Mouse (Mus musculus): ENCODE results near the gene Sf3a2. TPM values are rescaled to one million over a fixed set of nuclear protein-coding genes. Genes with fewer than 3 reads are reported as not detected.

Sf3a2 gene
- polyA plus RNA-seq, 1 experiment from 2014 or later, result 69.6 TPM

DNA sequence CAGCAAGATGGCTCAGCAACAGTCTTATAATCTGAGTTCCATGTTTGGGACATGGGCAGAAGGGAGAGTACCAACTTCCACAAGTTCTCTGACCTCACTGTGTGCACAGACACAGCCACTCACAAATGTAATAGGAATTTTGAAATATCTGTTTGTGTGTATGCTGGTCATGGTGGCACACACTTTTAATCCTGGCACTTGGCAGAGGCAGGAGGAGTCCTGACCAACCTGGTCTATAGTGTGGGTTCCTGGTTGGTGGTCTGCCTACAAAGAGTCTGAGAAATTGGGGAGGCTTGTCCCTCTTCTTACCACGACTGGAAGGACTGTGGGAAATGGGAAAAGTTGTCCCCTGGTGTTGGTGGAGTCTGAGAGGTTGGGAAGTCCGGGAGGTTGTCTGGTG, 41.5 kb upstream of the Sf3a2 start:
- no peak overlapping the region for H3K27ac ChIP-seq (replicated peaks; ENCODE audit: low read depth, low read length)
- peaks cover 30% of the 10 kb centered on the region for H3K4me1 ChIP-seq (ENCODE audit: control insufficient read depth, insufficient read depth, low read length)
- H3K27me3 ChIP-seq (replicated peaks; ENCODE audit: control insufficient read depth, insufficient read depth, low read length), result no peaks in the 10 kb centered on the region
- H3K36me3 ChIP-seq (ENCODE audit: control insufficient read depth, insufficient read depth, low read length), result no peaks in the 10 kb centered on the region
- peak overlapping the region; percentile 83 for H3K4me2 ChIP-seq (ENCODE audit: low read depth, low read length)
- no peak for DNase-seq (ENCODE audit: low spot score)
- ATAC-seq (ENCODE audit: low read depth), result no peak
- H3K9ac ChIP-seq (ENCODE audit: low read depth, low read length), result peak overlapping the region; percentile 93
- peak overlapping the region; percentile 86 for H3K4me3 ChIP-seq (ENCODE audit: low read depth, low read length)
- no peaks in the 10 kb centered on the region for H3K9me3 ChIP-seq (ENCODE audit: control insufficient read depth, low read length)
- WGBS, result 60% methylated on average over 2 of the region's 2 CpGs

DNA sequence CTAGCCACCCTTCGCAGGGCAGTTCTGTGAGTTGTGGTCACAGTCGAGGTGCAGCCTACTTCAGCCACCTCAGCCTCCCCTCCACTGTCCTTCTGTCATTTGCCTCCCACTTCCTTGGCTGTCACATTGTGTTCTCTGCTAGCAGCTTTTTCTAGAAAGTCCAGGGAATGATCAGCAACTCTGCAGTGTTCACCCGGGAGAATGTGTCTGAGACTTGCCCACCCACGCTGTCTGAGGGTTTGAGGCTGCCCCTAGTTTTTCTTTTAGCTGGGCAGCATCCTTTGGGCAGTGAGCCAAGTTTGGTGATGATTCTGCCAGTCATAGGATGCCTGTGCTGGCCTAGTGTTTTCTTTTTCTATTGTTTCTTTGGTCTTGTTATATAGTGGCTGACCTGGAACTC, 41.0 kb upstream of the Sf3a2 start:
- H3K9ac ChIP-seq (ENCODE audit: low read depth, low read length), result peak overlapping the region; percentile 93
- WGBS, result 69% methylated on average over 4 of the region's 4 CpGs

DNA sequence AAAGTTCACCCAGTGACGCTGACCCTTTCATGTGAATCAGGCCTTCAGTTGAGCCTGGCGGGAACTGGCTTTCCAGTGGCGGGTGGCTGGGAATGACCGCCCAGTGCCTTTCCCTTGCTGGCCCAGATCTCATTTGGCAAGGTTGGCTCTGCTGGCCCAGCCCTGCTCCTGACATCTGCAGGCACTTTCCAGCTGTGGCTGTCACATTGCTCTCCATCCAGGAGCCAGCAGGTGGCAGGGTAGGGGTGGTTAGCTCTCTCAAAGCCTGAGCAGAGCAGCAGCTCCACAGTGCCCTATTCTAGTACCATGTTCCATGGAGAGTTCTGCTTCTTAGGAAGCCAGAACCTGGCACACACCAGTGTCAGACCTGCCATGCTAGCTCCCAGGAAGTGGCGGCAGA, 40.3 kb upstream of the Sf3a2 start:
- Histone ChIP-seq H3K9me3 (ENCODE audit: control insufficient read depth, low read length) (no peaks in the 10 kb centered on the region), H3K4me1 (ENCODE audit: control insufficient read depth, insufficient read depth, low read length) (peaks cover 19% of the 10 kb centered on the region), H3K36me3 (ENCODE audit: control insufficient read depth, insufficient read depth, low read length) (no peaks in the 10 kb centered on the region), H3K4me2 (ENCODE audit: low read depth, low read length) (peak overlapping the region; percentile 83), H3K9ac (ENCODE audit: low read depth, low read length) (no peak overlapping the region; the same call in 1 of the 2 replicates), H3K27me3 (replicated peaks; ENCODE audit: control insufficient read depth, insufficient read depth, low read length) (no peaks in the 10 kb centered on the region), H3K27ac (replicated peaks; ENCODE audit: low read depth, low read length) (no peak overlapping the region; the same call in 1 of the 2 replicates), H3K4me3 (ENCODE audit: low read depth, low read length) (no peak overlapping the region)
- ATAC-seq (ENCODE audit: low read depth) (no peak), DNase-seq (ENCODE audit: low spot score) (peak; percentile 73)
- WGBS, result 40% methylated on average over 5 of the region's 5 CpGs

More for the DNA sequence above, 41.0 kb upstream of the Sf3a2 start:
- peaks cover 26% of the 10 kb centered on the region for H3K4me1 ChIP-seq (ENCODE audit: control insufficient read depth, insufficient read depth, low read length)
- H3K4me3 ChIP-seq (ENCODE audit: low read depth, low read length), result peak overlapping the region; percentile 86; the same call in 1 of the 2 replicates
- no peak for ATAC-seq (ENCODE audit: low read depth)
- H3K9me3 ChIP-seq (ENCODE audit: control insufficient read depth, low read length), result no peaks in the 10 kb centered on the region
- H3K27ac ChIP-seq (replicated peaks; ENCODE audit: low read depth, low read length), result no peak overlapping the region
- H3K36me3 ChIP-seq (ENCODE audit: control insufficient read depth, insufficient read depth, low read length), result no peaks in the 10 kb centered on the region
- H3K27me3 ChIP-seq (replicated peaks; ENCODE audit: control insufficient read depth, insufficient read depth, low read length), result no peaks in the 10 kb centered on the region
- no peak for DNase-seq (ENCODE audit: low spot score)
- H3K4me2 ChIP-seq (ENCODE audit: low read depth, low read length), result peak overlapping the region; percentile 83

DNA sequence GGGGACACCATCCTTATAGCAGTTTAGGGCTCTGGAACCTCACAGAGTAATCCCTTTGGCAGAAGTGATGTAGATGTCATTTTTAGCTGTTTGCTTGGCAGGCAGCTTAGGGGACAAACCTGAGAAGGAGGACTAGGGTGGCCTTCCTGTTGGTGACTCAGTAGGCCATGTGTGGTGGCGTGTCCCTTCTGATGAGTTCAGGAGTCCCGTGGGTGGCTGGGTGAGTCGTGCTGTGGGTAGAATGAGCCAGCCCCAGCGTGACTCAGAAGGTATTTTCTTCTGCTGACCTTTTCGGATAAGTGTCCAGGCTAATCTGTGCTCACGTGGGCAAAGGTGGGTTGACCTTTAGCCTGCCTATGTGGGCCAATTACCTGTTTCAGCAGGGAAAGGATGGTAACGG, 39.3 kb upstream of the Sf3a2 start:
- Histone ChIP-seq H3K4me1 (ENCODE audit: control insufficient read depth, insufficient read depth, low read length) (peaks cover 19% of the 10 kb centered on the region), H3K9me3 (ENCODE audit: control insufficient read depth, low read length) (no peaks in the 10 kb centered on the region)

DNA sequence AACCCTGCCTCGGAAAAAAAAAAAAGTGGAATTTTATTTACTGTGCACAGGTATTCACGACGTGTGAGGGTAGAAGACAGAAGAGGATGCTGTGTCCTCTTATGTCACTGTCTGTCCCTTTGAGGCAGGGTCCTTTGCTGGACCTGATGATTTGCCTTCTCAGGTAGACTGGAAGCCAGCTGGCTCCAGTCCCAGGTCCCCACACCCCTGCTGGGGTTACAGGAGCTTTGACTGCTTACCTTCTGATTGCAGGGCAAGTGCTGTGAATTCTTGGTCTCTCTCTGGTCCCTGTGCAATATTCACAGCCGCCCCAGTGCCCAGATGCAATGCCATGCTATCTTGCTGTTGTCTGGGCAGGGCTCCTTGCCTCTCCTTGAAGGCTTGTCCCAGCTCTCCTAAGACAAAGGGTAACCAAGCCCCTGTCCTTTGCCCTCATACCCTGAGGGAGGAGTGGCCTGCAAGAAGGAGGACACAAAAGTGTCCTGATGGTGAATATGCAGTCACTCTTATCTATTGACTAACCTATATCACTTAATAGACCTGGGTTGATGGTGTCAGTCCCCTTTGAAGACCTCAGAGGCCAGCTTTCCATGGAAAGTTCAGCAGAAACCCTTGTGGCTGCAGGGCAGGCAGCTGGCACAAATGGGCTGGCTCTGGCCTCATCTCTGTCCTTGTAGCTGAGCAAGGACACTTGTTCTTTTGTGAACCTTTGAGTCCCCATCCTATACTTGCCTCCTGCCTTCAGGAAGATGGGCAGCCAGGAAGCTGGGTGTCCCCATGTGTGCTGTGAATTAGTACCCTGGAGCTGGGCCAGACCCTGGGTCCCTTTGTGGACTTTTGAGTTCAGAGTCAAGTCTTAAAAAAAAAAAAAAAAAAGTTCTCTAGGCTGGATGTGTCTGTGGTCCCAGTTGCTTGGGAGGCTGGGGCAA, 37.1 kb upstream of the Sf3a2 start:
- no peak for DNase-seq (ENCODE audit: low spot score)
- no peaks in the 10 kb centered on the region for H3K27me3 ChIP-seq (replicated peaks; ENCODE audit: control insufficient read depth, insufficient read depth, low read length)
- H3K9me3 ChIP-seq (ENCODE audit: control insufficient read depth, low read length), result no peaks in the 10 kb centered on the region
- no peak overlapping the region for H3K27ac ChIP-seq (replicated peaks; ENCODE audit: low read depth, low read length)
- H3K9ac ChIP-seq (ENCODE audit: low read depth, low read length), result no peak overlapping the region
- WGBS, result 89% methylated on average over 4 of the region's 4 CpGs
- ATAC-seq (ENCODE audit: low read depth), result no peak
- H3K4me1 ChIP-seq (ENCODE audit: control insufficient read depth, insufficient read depth, low read length), result peaks cover 19% of the 10 kb centered on the region
- H3K36me3 ChIP-seq (ENCODE audit: control insufficient read depth, insufficient read depth, low read length), result peaks cover 9% of the 10 kb centered on the region; the same call in 1 of the 2 replicates
- no peak overlapping the region for H3K4me2 ChIP-seq (ENCODE audit: low read depth, low read length)
- H3K4me3 ChIP-seq (ENCODE audit: low read depth, low read length), result no peak overlapping the region

More for the DNA sequence above, 39.3 kb upstream of the Sf3a2 start:
- 67% methylated on average over 7 of the region's 7 CpGs for WGBS
- Histone ChIP-seq H3K9ac (ENCODE audit: low read depth, low read length) (no peak overlapping the region), H3K27ac (replicated peaks; ENCODE audit: low read depth, low read length) (no peak overlapping the region), H3K4me3 (ENCODE audit: low read depth, low read length) (no peak overlapping the region), H3K36me3 (ENCODE audit: control insufficient read depth, insufficient read depth, low read length) (no peaks in the 10 kb centered on the region), H3K4me2 (ENCODE audit: low read depth, low read length) (no peak overlapping the region), H3K27me3 (replicated peaks; ENCODE audit: control insufficient read depth, insufficient read depth, low read length) (no peaks in the 10 kb centered on the region)
- DNase-seq (ENCODE audit: low spot score), result no peak
- ATAC-seq (ENCODE audit: low read depth), result no peak

DNA sequence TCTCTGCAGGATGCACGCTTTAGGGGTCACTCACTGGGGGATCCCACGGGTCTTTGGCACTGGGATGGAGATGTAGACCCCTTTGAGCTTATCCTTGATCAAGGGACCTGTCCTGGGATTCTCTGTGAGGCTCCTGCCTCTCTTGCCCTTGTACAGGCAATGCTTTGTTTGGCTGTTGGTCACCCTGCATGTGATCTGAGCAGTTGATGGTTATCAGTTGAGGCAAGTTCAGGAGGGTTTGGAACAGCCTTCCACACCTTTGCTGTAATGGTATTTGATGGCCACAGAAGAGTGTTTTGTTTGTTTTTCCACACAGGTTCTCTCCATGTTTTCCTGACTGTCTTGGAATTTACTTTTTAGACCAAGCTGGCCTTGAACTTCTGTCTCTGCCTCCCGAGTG, 36.2 kb upstream of the Sf3a2 start:
- WGBS, result 66% methylated on average over 3 of the region's 3 CpGs
- ATAC-seq (ENCODE audit: low read depth) (no peak), DNase-seq (ENCODE audit: low spot score) (no peak)
- no peak overlapping the region for H3K9ac ChIP-seq (ENCODE audit: low read depth, low read length)
- no peaks in the 10 kb centered on the region for H3K27me3 ChIP-seq (replicated peaks; ENCODE audit: control insufficient read depth, insufficient read depth, low read length)
- H3K4me3 ChIP-seq (ENCODE audit: low read depth, low read length), result no peak overlapping the region
- no peak overlapping the region for H3K4me2 ChIP-seq (ENCODE audit: low read depth, low read length)
- H3K9me3 ChIP-seq (ENCODE audit: control insufficient read depth, low read length), result no peaks in the 10 kb centered on the region
- no peak overlapping the region for H3K27ac ChIP-seq (replicated peaks; ENCODE audit: low read depth, low read length)
- H3K36me3 ChIP-seq (ENCODE audit: control insufficient read depth, insufficient read depth, low read length), result peaks cover 19% of the 10 kb centered on the region; the same call in 1 of the 2 replicates
- peaks cover 9% of the 10 kb centered on the region for H3K4me1 ChIP-seq (ENCODE audit: control insufficient read depth, insufficient read depth, low read length)

DNA sequence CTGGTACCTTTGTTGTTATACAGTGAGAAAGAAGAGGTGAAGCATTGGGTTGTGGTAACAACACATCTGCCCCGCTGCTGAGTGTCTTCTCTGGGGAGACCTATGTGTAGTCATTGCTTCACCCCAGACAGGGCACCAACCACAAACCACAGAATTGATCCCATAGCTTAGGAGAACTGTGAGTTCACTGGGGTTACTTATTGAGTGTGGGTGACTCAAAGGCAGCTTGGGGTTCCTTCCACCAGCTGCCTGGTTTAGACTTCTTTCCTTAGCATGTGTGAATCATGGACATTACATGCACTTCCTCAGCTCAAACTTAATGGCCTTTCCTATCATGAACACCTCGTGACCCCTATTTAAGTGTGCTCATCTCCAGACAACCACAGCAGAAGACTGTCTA, 34.5 kb upstream of the Sf3a2 start:
- 93% methylated on average over 2 of the region's 2 CpGs for WGBS
- no peaks in the 10 kb centered on the region for H3K9me3 ChIP-seq (ENCODE audit: control insufficient read depth, low read length)
- H3K9ac ChIP-seq (ENCODE audit: low read depth, low read length), result no peak overlapping the region
- no peak overlapping the region for H3K27ac ChIP-seq (replicated peaks; ENCODE audit: low read depth, low read length)
- no peak overlapping the region for H3K4me2 ChIP-seq (ENCODE audit: low read depth, low read length)
- no peaks in the 10 kb centered on the region for H3K4me1 ChIP-seq (ENCODE audit: control insufficient read depth, insufficient read depth, low read length)
- DNase-seq (ENCODE audit: low spot score) (no peak), ATAC-seq (ENCODE audit: low read depth) (no peak)
- H3K27me3 ChIP-seq (replicated peaks; ENCODE audit: control insufficient read depth, insufficient read depth, low read length), result no peaks in the 10 kb centered on the region
- H3K36me3 ChIP-seq (ENCODE audit: control insufficient read depth, insufficient read depth, low read length), result peaks cover 36% of the 10 kb centered on the region
- H3K4me3 ChIP-seq (ENCODE audit: low read depth, low read length), result no peak overlapping the region

DNA sequence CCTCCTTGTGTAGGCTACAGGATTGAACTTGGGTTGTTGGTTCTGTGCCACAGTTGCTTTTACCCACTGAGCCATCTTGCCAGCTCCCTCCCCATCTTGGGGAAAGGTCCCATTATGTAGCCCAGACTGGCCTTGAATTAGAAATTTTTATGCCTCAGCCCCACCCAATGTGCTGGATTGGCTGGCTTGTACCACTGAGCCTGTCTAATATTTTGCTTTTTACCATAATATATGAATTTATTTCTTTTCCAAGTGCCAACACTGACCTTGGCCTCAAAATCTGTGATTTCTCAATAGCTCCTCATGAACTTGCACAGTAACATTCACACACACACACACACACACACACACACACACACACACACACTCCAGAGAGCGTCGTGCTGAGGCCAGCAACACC, 32.3 kb upstream of the Sf3a2 start:
- peaks cover 54% of the 10 kb centered on the region for H3K36me3 ChIP-seq (ENCODE audit: control insufficient read depth, insufficient read depth, low read length)
- ATAC-seq (ENCODE audit: low read depth), result no peak
- DNase-seq (ENCODE audit: low spot score), result no peak

More for the DNA sequence above, 32.3 kb upstream of the Sf3a2 start:
- 78% methylated on average over 2 of the region's 2 CpGs for WGBS
- Histone ChIP-seq H3K4me1 (ENCODE audit: control insufficient read depth, insufficient read depth, low read length) (no peaks in the 10 kb centered on the region), H3K9me3 (ENCODE audit: control insufficient read depth, low read length) (no peaks in the 10 kb centered on the region), H3K27me3 (replicated peaks; ENCODE audit: control insufficient read depth, insufficient read depth, low read length) (no peaks in the 10 kb centered on the region), H3K9ac (ENCODE audit: low read depth, low read length) (no peak overlapping the region), H3K27ac (replicated peaks; ENCODE audit: low read depth, low read length) (no peak overlapping the region), H3K4me2 (ENCODE audit: low read depth, low read length) (no peak overlapping the region), H3K4me3 (ENCODE audit: low read depth, low read length) (no peak overlapping the region)
